Mouse (Mus musculus) embryonic stem cell, embryonic (primary cell): ENCODE measurements around the gene Exosc8.

Experiments
- CTCF ChIA-PET, 4 experiments: fragments of 300-600 bp in 2 of 4; fragments of 350-600 bp in 2 of 4; sonication (Branson Sonifier 250); formaldehyde crosslinking; loops; one replicate each; lab custom pipeline; 2022; ENCODE audit warnings: inconsistent platforms in 2 of 4; lab: Charles Lee
- POLR2A ChIA-PET, 4 experiments: fragments of 300-600 bp in 2 of 4; fragments of 350-600 bp in 2 of 4; sonication (Branson Sonifier 250); formaldehyde crosslinking; loops; one replicate each; lab custom pipeline; 2022; ENCODE audit warnings: antibody characterized with exemption in 4 of 4, inconsistent platforms in 1 of 4; lab: Charles Lee

Exosc8 gene

GRCm38 (mm10) chr3:54755145-54756041, 20.2 kb upstream of the Exosc8 start, which contains the start of gene Smad9:
Gene Smad9, plus strand, starts transcription at chr3:54755582.
- CTCF ChIA-PET: interaction anchor here in 3 of 4 experiments (0.8 to 4.0 kb wide), 5 partner anchors 9 to 20 kb away, joined by 3 to 14 read pairs (median 6); partner anchors contain the start of genes Alg5 (in 1 of the 3) and Exosc8 (in 1 of the 3)
- POLR2A ChIA-PET: interaction anchor here in 2 of 4 experiments (0.6 to 1.8 kb wide), 7 partner anchors 9 to 1870 kb away, joined by 3 to 6 read pairs (median 3); no protein-coding TSS in a partner anchor

DNA sequence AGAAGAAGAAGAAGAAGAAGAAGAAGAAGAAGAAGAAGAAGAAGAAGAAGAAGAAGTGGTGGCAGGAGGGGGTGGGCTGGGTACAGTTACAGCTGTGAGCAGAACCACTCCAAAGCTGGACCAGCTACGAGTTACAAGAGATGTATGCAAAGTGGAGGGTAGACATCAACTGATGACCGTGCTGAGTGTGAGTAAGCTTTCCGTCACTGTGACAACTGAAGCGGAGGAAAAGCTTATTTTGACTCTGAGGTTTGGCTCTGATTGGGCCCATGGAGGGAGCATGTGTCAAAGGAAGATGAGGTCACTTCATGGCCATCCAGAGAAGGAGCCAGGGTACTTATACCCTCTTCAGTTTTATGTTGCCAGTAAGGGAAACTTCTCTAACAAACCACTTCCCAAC, 18.2 kb upstream of the Exosc8 start:
- POLR2A ChIA-PET: interaction anchor here in 2 of 4 experiments (0.9 to 1.0 kb wide), 2 partner anchors 61 to 487 kb away, joined by 3 to 4 read pairs; partner anchors contain the start of gene Supt20 (in 1 of the 2)
- CTCF ChIA-PET: interaction anchor here in 1 of 4 experiments (0.7 kb wide), 2 partner anchors 130 to 798 kb away, joined by 3 to 5 read pairs; no protein-coding TSS in a partner anchor

DNA sequence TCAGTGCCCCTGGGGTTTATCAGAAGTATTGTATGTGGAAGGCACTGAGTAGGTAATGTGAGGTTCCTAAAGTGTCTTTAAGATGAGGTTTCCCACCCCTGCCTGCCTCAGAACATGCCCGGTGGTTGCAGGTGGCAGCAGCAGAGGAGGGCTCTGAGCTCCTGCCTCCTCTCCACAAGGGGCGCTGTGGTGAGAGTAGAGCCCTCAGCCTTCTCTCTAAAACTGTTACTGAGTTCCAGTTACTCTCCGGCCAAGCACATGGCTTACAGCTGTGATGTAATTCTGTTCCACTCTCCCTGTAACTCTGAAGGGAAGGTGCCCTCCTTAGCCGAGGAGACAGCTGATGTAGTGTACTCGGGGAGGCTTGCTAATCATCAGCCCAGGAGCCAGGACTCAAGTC, 10.6 kb upstream of the Exosc8 start:
- ChIA-PET POLR2A (interaction anchor here in 3 of 4 experiments (0.7 to 2.5 kb wide), 22 partner anchors 8 to 380 kb away, joined by 3 to 23 read pairs (median 3); partner anchors contain the start of genes Alg5 (in 3 of the 3), Exosc8 (in 3 of the 3), Smad9 (in 1 of the 3) and Supt20 (in 1 of the 3)), CTCF (interaction anchor here (0.5 to 4.3 kb wide), 40 partner anchors 8 to 469 kb away, joined by 3 to 43 read pairs (median 4); partner anchors contain the start of genes Alg5 (in 4 of the 4), Exosc8 (in 4 of the 4), Smad9 (in 2 of the 4) and Supt20 (in 1 of the 4))

GRCm38 (mm10) chr3:54741965-54742364, 6.8 kb upstream of the Exosc8 start:
- ChIA-PET POLR2A (interaction anchor here in 2 of 4 experiments (1.0 to 1.3 kb wide), 2 partner anchors 11 to 12 kb away, joined by 4 read pairs; no protein-coding TSS in a partner anchor), CTCF (no interaction called here)

DNA sequence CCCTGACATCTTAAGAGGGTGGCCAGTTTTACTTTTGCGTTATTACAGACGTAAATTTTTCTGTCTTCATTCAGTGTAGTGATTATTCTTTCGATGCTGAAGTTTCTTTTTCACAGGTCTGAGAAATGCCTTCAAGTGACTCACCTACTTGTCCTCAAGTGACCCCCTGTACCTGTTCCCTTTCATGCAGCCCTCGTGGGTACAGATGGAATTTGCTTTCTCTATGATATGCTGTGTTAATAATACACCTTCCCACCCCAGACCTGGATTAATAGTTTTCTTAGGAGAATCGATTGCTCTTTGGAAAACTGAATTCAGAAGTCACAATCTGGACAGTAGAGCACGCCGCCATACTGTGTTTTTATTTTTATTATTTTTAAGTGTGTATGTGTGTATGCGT, 2.1 kb upstream of the Exosc8 start:
- ChIA-PET POLR2A (interaction anchor here in 1 of 4 experiments (0.8 kb wide), 1 partner anchor 8 kb away, joined by 3 read pairs; no protein-coding TSS in a partner anchor), CTCF (interaction anchor here in 1 of 4 experiments (0.6 kb wide), 1 partner anchor 8 kb away, joined by 3 read pairs; no protein-coding TSS in a partner anchor)

- CTCF ChIA-PET: interaction anchor here in 3 of 4 experiments (0.6 to 2.3 kb wide), 10 partner anchors 10 to 72 kb away, joined by 3 to 43 read pairs (median 6); partner anchors contain the start of gene Supt20 (in 1 of the 3)
Observed at GRCm38 (mm10) chr3:54736101-54736927, 1.1 kb upstream of the Exosc8 start.

DNA sequence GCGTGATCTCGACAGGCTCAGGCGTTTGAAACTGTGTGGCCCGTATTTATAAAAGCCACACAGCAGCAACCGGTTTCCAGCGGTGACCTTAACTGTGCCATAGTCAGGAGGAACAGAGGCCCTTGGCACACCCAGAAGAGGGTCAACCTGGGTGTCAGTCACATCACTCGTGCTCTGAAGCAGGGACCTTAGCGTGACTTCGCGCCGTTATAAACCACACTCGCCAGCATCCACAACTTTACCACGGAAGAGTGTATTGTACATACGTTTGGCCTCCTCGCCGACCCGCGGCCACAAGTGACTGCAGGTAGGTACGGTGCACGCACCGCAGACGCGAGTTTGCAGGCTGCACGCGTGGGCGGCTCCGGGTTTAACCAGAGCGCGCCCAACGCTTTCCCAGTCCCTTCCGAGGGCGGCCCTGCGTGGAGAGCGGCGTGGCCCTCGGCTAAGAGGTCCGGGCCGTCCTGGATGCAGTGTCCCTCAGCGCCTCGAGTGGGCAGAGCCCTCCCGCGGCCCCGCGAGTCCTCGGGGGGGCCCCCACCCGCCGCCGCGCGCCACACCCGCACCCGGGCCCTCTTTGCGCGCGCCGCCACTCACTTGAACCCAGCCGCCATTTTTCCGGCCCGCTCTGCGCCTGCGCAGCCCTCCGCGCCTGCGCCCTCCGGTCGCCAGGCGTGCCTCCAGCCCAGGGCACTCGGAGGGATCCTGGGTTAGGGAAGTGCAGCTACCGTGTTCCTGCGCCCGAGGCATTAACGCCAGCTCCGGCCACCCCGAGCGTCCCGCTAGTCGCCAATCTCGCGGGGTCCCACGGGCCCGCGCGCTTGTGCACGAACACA, 564 bp downstream of the Exosc8 start:
- POLR2A ChIA-PET: interaction anchor here (0.6 to 3.7 kb wide), 23 partner anchors 9 to 74 kb away, joined by 3 to 23 read pairs (median 4); partner anchors contain the start of gene Supt20 (in 3 of the 4)
- CTCF ChIA-PET: interaction anchor here (0.7 to 2.3 kb wide), 13 partner anchors 11 to 85 kb away, joined by 3 to 43 read pairs (median 4); partner anchors contain the start of genes Supt20 (in 2 of the 4) and Smad9 (in 1 of the 4)

More at GRCm38 (mm10) chr3:54736101-54736927, 1.1 kb upstream of the Exosc8 start:
- POLR2A ChIA-PET: interaction anchor here in 3 of 4 experiments (0.7 to 3.7 kb wide), 11 partner anchors 9 to 44 kb away, joined by 3 to 23 read pairs (median 9); partner anchors contain the start of gene Supt20 (in 2 of the 3)

DNA sequence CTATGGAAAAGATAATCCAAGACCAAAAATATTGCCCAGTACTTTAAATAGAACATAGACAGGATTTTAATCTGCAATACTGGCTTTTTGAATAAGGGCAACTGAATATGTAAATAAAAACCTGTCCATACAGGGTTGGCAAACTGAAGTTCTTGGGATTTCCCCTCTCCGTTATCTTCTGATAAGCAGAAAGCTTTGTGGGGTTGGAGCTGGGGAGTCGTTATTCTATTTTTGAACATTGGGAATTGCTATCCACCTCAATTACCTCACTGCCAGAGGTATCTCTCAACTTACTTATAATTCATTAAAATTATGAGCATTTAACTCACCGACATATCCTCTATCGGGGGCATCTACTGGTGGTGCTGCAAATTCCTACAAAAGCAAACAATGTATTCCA, 2.8 kb downstream of the Exosc8 start:
- ChIA-PET CTCF (no interaction called here), POLR2A (interaction anchor here in 3 of 4 experiments (0.6 to 5.7 kb wide), 10 partner anchors 8 to 40 kb away, joined by 3 to 39 read pairs (median 5); partner anchors contain the start of genes Gm21958 (in 1 of the 3) and Supt20 (in 1 of the 3))

GRCm38 (mm10) chr3:54731626-54732150, 3.5 kb downstream of the Exosc8 start:
- ChIA-PET POLR2A (interaction anchor here in 3 of 4 experiments (0.6 to 5.7 kb wide), 11 partner anchors 9 to 39 kb away, joined by 3 to 39 read pairs (median 6); partner anchors contain the start of genes Gm21958 (in 1 of the 3) and Supt20 (in 1 of the 3)), CTCF (interaction anchor here in 2 of 4 experiments (1.2 to 1.6 kb wide), 2 partner anchors 14 kb away, joined by 4 to 5 read pairs; no protein-coding TSS in a partner anchor)

- POLR2A ChIA-PET: interaction anchor here in 3 of 4 experiments (0.7 to 2.7 kb wide), 8 partner anchors 11 to 58 kb away, joined by 3 to 8 read pairs (median 5); partner anchors contain the start of gene Supt20 (in 1 of the 3)
- CTCF ChIA-PET: no interaction called here
Observed at GRCm38 (mm10) chr3:54728100-54728499, 7.1 kb downstream of the Exosc8 start.

GRCm38 (mm10) chr3:54727588-54727987, 7.6 kb downstream of the Exosc8 start:
- ChIA-PET POLR2A (interaction anchor here in 3 of 4 experiments (0.6 to 2.7 kb wide), 11 partner anchors 8 to 35 kb away, joined by 3 to 8 read pairs (median 4); partner anchors contain the start of genes Alg5 (in 1 of the 3), Exosc8 (in 1 of the 3) and Supt20 (in 1 of the 3)), CTCF (interaction anchor here in 2 of 4 experiments (0.7 to 1.5 kb wide), 2 partner anchors 8 to 22 kb away, joined by 3 to 5 read pairs; partner anchors contain the start of gene Alg5 (in 1 of the 2))

DNA sequence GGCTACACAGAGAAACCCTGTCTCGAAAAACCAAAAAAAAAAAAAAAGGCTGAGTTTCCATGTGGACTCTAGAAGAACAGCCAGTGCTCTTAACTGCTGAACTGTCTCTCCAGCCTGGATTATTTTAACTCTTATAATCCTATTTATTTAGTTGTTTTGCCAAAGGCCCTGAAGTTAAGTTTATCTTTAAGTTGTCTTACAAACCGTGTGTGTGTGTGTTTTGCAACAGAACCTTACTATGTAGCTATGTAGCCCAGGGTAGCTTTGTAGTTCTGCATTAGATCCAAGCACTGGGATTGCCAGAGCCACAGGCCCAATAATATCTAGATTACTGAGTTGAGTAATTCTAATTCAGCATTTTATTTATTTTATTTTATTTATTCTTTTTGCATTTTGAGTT, 9.8 kb downstream of the Exosc8 start:
- CTCF ChIA-PET: no interaction called here
- POLR2A ChIA-PET: interaction anchor here in 3 of 4 experiments (0.9 to 2.7 kb wide), 6 partner anchors 9 to 32 kb away, joined by 3 to 19 read pairs (median 4); partner anchors contain the start of genes Alg5 (in 2 of the 3), Exosc8 (in 2 of the 3) and Supt20 (in 1 of the 3)

DNA sequence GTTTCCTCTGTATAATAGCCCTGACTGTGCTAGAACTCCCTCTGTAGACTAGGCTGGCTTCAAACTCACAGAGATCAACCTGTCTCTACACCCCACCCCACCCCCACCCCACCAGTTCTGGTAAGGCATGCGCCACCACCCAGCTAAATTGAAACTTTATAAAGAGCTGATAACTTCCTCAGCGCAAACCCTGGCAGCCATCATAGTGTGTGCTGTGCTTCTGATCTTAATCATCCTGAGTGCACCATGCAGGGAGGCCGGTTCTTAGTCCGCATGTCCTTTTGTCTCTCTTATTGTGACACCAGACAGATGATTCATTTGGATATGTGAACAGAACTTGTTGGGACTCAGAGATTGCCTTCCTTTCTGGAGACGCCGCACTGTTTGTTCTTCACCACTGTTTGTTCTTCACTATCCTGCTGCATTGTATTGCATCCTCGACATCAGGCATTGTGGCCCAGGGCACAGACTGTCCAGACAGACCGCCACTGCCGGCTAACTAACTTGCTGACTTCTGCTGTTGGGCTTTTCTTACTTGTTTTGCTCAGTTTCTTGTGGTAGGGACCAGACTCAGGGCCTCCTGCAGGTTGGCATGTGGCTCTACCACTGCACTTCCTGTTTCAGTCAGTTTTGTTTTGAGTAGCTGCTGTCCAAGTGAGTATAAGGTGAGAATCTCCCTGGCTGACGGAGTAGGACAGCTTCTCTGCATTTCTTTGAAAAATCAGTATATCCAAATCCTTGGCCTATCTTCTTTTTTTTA, 11.3 kb downstream of the Exosc8 start:
- POLR2A ChIA-PET: interaction anchor here in 2 of 4 experiments (1.0 to 2.5 kb wide), 5 partner anchors 9 to 41 kb away, joined by 3 to 14 read pairs (median 8); partner anchors contain the start of genes Alg5 (in 1 of the 2), Exosc8 (in 1 of the 2) and Supt20 (in 1 of the 2)
- CTCF ChIA-PET: interaction anchor here in 2 of 4 experiments (0.5 to 1.2 kb wide), 3 partner anchors 12 to 22 kb away, joined by 3 to 4 read pairs (median 4); partner anchors contain the start of gene Alg5 (in 1 of the 2)

GRCm38 (mm10) chr3:54718947-54719346, 16.2 kb downstream of the Exosc8 start:
- POLR2A ChIA-PET: interaction anchor here in 1 of 4 experiments (1.4 kb wide), 1 partner anchor 26 kb away, joined by 3 read pairs; the partner anchor contains the start of gene Supt20
- CTCF ChIA-PET: no interaction called here
